Mouse (Mus musculus): ENCODE results near the gene Setmar. TPM values are rescaled to one million over a fixed set of nuclear protein-coding genes. Genes with fewer than 3 reads are reported as not detected.

The Setmar gene
- polyA plus RNA-seq, 1 experiment from 2014 or later = 6.1 TPM

GRCm38 (mm10) chr6:108091296-108091695, 26.5 kb downstream of the Setmar start:
- WGBS = 70% methylated on average over 1 of the region's 1 CpGs
- Histone ChIP-seq H3K4me3 (replicated peaks) (no peak overlapping the region), H3K4me1 (no peaks in the 10 kb centered on the region), H3K9me3 (no peaks in the 10 kb centered on the region), H3K27ac (no peak overlapping the region), H3K4me2 (no peak overlapping the region), H3K36me3 (no peaks in the 10 kb centered on the region), H3K9ac (no peak overlapping the region), H3K27me3 (replicated peaks) (no peaks in the 10 kb centered on the region)
- no peak for ATAC-seq (ENCODE audit: insufficient read depth, low FRiP score, low read depth)

DNA sequence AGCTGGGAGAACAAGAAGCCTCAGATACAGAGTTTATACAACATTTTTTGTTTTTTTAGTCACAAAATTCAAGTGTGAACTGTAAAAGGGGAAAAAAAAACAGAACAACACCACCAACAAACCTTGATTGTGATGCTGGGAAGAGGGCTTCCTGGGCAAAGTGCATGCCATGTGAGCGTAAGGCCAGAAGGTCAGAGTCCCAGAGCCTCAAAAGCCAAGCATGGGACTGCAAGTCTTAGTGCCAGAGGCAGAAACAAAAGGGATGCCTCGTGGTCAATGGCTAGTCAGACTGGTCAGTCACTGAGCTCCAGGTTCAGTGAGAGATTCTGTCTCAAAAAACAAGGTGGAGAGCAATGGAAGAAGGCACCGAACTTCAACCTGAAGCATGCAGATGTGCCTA, 27.8 kb downstream of the Setmar start:
- 84% methylated on average over 3 of the region's 3 CpGs for WGBS
- no peak for ATAC-seq (ENCODE audit: insufficient read depth, low FRiP score, low read depth)
- Histone ChIP-seq H3K36me3 (no peaks in the 10 kb centered on the region), H3K4me2 (no peak overlapping the region), H3K9ac (no peak overlapping the region), H3K27ac (no peak overlapping the region), H3K9me3 (no peaks in the 10 kb centered on the region), H3K27me3 (replicated peaks) (no peaks in the 10 kb centered on the region), H3K4me1 (no peaks in the 10 kb centered on the region), H3K4me3 (replicated peaks) (no peak overlapping the region)

DNA sequence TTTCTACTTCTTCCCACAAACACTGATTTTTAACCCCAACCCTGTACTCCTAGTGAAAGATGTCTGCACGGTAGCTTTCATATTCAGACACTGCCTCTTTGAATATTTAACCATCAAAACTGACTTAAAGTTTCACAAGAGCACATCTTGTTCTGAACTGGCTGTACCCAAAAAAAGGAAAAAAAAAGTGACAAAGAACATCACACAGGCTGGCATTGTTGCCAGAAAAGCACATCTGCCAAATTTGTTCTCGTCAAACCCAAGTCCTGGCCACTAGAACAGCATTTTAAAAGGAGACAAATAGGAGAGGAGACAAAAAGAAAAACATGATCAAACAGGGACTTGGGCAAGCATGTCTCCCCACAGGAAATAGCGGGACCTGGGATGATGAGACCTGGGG, 28.6 kb downstream of the Setmar start:
- Histone ChIP-seq H3K4me2 (no peak overlapping the region), H3K4me1 (no peaks in the 10 kb centered on the region), H3K4me3 (replicated peaks) (no peak overlapping the region), H3K27ac (no peak overlapping the region), H3K36me3 (no peaks in the 10 kb centered on the region), H3K9me3 (no peaks in the 10 kb centered on the region), H3K9ac (no peak overlapping the region), H3K27me3 (replicated peaks) (no peaks in the 10 kb centered on the region)
- 76% methylated on average over 3 of the region's 3 CpGs for WGBS
- ATAC-seq (ENCODE audit: insufficient read depth, low FRiP score, low read depth) = no peak

- Histone ChIP-seq H3K4me2 (no peak overlapping the region), H3K9ac (no peak overlapping the region), H3K4me1 (no peaks in the 10 kb centered on the region), H3K27ac (no peak overlapping the region), H3K27me3 (replicated peaks) (no peaks in the 10 kb centered on the region), H3K36me3 (no peaks in the 10 kb centered on the region), H3K4me3 (replicated peaks) (no peak overlapping the region), H3K9me3 (no peaks in the 10 kb centered on the region)
- WGBS = 85% methylated on average over 5 of the region's 5 CpGs
- no peak for ATAC-seq (ENCODE audit: insufficient read depth, low FRiP score, low read depth)
These were observed 30.6 kb downstream of the Setmar start for GRCm38 (mm10) chr6:108095445-108095844.

DNA sequence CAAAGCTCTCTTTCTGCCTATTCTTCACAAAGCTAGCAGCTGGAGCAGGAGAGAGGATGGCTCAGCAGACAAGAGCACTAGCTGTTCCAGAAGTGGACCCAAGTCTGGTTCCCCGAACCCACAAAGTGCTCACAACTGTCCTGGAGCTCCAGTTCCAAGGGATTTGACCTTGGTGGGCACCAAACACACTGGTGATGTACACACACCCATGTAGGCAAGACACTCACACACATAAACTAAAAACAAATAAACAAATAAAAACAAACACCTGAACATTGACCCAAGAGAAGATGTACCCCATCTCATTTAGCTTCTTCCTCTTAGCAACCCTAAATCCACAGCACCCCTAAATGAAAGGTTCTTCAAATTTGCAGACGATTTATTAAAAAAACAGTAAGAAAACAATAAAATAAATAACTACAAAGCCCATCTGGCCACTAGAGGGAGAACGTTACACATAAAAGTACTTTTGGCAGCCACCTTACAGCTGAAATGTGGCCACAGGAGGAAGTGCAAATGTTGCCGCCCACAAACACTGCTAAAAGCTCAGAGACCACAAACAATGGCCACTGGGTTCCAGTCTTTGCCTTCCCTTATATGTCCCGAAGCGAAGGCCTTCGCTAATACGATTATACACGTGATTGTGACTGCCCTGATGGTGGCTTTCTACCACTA, 33.5 kb downstream of the Setmar start:
- no peaks in the 10 kb centered on the region for H3K9me3 ChIP-seq
- H3K9ac ChIP-seq = no peak overlapping the region
- WGBS = 20% methylated on average over 9 of the region's 9 CpGs
- no peak overlapping the region for H3K27ac ChIP-seq
- no peaks in the 10 kb centered on the region for H3K27me3 ChIP-seq (replicated peaks)
- no peaks in the 10 kb centered on the region for H3K4me1 ChIP-seq
- no peak overlapping the region for H3K4me2 ChIP-seq
- ATAC-seq (ENCODE audit: insufficient read depth, low FRiP score, low read depth) = peak; percentile 58; the same call in 1 of the 2 replicates
- H3K4me3 ChIP-seq (replicated peaks) = no peak overlapping the region
- H3K36me3 ChIP-seq = no peaks in the 10 kb centered on the region

DNA sequence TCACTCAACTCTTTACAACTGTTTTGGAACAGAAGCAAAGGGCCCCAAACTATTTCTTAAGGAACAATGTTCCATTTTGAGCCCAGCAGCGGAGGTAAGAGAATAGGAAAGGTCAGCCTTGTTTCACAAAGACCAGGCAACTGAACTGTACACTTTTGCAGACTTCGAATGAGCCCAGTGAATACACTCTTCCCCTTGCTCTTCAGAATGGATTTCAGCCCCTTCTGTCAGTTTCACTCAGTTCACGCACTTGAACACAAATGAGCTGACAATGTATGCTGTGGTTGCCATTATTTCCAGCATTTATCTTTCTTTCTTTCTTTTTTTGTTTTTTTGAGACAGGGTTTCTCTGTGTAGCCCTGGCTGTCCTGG, 34.0 kb downstream of the Setmar start:
- no peak overlapping the region for H3K4me3 ChIP-seq (replicated peaks)
- no peak overlapping the region for H3K4me2 ChIP-seq
- no peak for ATAC-seq (ENCODE audit: insufficient read depth, low FRiP score, low read depth)
- H3K36me3 ChIP-seq = no peaks in the 10 kb centered on the region
- no peaks in the 10 kb centered on the region for H3K9me3 ChIP-seq
- H3K27ac ChIP-seq = no peak overlapping the region
- no peaks in the 10 kb centered on the region for H3K4me1 ChIP-seq
- H3K9ac ChIP-seq = no peak overlapping the region
- no peaks in the 10 kb centered on the region for H3K27me3 ChIP-seq (replicated peaks)
- 78% methylated on average over 3 of the region's 3 CpGs for WGBS

- Histone ChIP-seq H3K4me1 (no peaks in the 10 kb centered on the region), H3K27ac (no peak overlapping the region), H3K27me3 (replicated peaks) (no peaks in the 10 kb centered on the region), H3K36me3 (no peaks in the 10 kb centered on the region), H3K4me2 (no peak overlapping the region), H3K9me3 (no peaks in the 10 kb centered on the region), H3K4me3 (replicated peaks) (no peak overlapping the region), H3K9ac (no peak overlapping the region)
- WGBS = 75% methylated on average over 10 of the region's 10 CpGs
- ATAC-seq (ENCODE audit: insufficient read depth, low FRiP score, low read depth) = no peak
These were observed 37.3 kb downstream of the Setmar start for GRCm38 (mm10) chr6:108101936-108102830.

DNA sequence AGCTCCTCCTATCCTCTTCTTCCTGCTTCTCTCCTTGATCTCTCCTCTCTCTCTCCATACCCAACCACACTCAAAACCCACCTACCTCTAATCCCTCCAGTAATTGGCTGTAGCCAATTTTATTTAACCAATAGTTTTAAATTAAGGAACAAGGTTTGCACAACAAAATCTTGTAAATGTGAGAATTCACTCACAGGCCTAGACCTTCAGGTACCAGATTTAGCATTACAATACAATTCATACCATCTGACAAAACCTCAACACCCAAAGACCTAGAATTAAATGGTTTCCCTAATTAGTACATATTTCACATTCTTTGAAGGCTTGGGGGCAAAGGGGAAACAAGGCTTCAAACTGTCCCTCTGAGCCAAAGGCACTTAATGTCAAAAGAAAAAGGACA, 42.5 kb downstream of the Setmar start:
- ATAC-seq (ENCODE audit: insufficient read depth, low FRiP score, low read depth) = no peak
- Histone ChIP-seq H3K4me2 (no peak overlapping the region), H3K4me1 (no peaks in the 10 kb centered on the region), H3K27ac (no peak overlapping the region), H3K9me3 (no peaks in the 10 kb centered on the region), H3K4me3 (replicated peaks) (no peak overlapping the region), H3K9ac (no peak overlapping the region), H3K27me3 (replicated peaks) (no peaks in the 10 kb centered on the region), H3K36me3 (no peaks in the 10 kb centered on the region)

DNA sequence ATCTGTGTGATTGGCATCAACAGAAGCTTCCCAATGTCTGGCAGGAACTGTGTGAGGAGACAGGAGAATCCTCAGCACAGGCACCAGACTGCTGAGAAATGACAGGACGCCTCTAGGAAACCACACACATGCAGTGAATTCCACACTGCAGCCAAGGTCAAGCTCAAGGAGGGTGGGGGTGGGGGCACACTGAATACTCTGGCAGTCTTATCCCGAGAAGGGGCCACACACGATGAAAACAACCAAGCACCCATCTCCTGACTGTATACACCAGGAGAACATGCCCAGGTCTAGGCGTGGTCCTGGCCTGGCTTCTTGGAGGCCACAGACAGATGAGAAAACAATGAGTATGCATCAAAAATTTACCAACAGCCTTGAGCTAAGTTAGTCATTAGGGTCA, 45.5 kb downstream of the Setmar start:
- no peak for ATAC-seq (ENCODE audit: insufficient read depth, low FRiP score, low read depth)
- Histone ChIP-seq H3K9ac (no peak overlapping the region), H3K9me3 (no peaks in the 10 kb centered on the region), H3K27me3 (replicated peaks) (no peaks in the 10 kb centered on the region), H3K4me1 (no peaks in the 10 kb centered on the region), H3K4me3 (replicated peaks) (no peak overlapping the region), H3K36me3 (no peaks in the 10 kb centered on the region), H3K4me2 (no peak overlapping the region), H3K27ac (no peak overlapping the region)
- 68% methylated on average over 4 of the region's 4 CpGs for WGBS

DNA sequence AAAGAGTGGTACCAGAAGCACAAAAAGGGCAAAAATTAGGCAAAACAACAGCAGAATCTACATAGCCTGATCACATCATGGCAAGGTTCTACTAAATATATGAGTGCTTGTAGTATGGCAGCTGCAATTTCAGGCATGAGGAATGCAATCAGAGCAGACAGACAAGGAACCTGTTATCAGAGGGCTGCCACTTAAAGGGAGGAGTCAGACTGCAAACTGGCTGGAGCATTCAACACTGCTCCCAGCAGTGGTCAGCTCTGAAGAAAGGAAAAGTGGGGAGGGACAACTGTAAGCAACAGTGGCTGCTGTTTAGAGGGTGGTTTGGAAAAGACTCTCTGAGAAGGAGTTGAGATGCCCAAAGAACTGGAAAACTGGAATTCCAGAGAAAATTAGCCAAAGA, 46.8 kb downstream of the Setmar start:
- Histone ChIP-seq H3K9me3 (no peaks in the 10 kb centered on the region), H3K4me2 (no peak overlapping the region), H3K27me3 (replicated peaks) (no peaks in the 10 kb centered on the region), H3K27ac (no peak overlapping the region), H3K4me1 (no peaks in the 10 kb centered on the region), H3K4me3 (replicated peaks) (no peak overlapping the region), H3K9ac (no peak overlapping the region), H3K36me3 (no peaks in the 10 kb centered on the region)
- no peak for ATAC-seq (ENCODE audit: insufficient read depth, low FRiP score, low read depth)

- H3K4me1 ChIP-seq = no peaks in the 10 kb centered on the region
- H3K4me3 ChIP-seq (replicated peaks) = no peak overlapping the region
- H3K4me2 ChIP-seq = no peak overlapping the region
- no peak overlapping the region for H3K9ac ChIP-seq
- no peaks in the 10 kb centered on the region for H3K36me3 ChIP-seq
- no peak overlapping the region for H3K27ac ChIP-seq
- WGBS = 93% methylated on average over 1 of the region's 1 CpGs
- ATAC-seq (ENCODE audit: insufficient read depth, low FRiP score, low read depth) = no peak
- no peaks in the 10 kb centered on the region for H3K9me3 ChIP-seq
- H3K27me3 ChIP-seq (replicated peaks) = no peaks in the 10 kb centered on the region
These were observed 50.1 kb downstream of the Setmar start for GRCm38 (mm10) chr6:108114971-108115370.

- Histone ChIP-seq H3K4me3 (replicated peaks) (no peak overlapping the region), H3K9me3 (no peaks in the 10 kb centered on the region), H3K27me3 (replicated peaks) (no peaks in the 10 kb centered on the region), H3K9ac (no peak overlapping the region), H3K4me2 (no peak overlapping the region), H3K4me1 (no peaks in the 10 kb centered on the region), H3K27ac (no peak overlapping the region), H3K36me3 (no peaks in the 10 kb centered on the region)
- ATAC-seq (ENCODE audit: insufficient read depth, low FRiP score, low read depth) = no peak
- WGBS = 89% methylated on average over 6 of the region's 6 CpGs
These were observed 53.0 kb downstream of the Setmar start for GRCm38 (mm10) chr6:108117881-108118280.

Measured in stomach, embryonic 15.5 days (tissue).